Mouse (Mus musculus): ENCODE results near the gene Gm7361.
A peak's percentile ranks its signal among the peaks of the same experiment; 100 is the strongest.
"Not testable (repeated sequence)": the region's sequence is repeated elsewhere in the genome, so short reads cannot be mapped to it uniquely, and the experiment has no call there.

Gm7361 gene

DNA sequence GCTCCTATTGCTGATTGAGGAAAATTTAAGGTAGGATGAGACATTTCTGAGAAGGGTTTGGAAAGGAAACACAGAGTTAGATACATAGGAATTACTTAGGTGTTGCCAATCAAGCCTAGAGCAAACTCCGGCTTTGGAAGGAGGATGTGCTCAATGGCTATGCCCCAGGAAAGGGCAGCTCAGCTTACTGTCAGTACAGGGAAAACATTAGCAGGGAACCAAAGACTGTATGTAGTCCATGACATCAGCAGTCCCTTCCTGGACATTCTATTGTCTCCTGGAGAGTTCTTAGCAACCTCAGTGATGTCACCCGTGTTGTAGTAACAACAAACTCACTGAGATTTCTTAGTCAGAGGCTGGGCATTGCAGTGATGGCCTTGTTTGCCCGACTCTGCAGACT lies at the start of gene Gm7361:
Gm7361 (plus strand) TSS at position 301 of the 400 bp plus-strand sequence.
- ATAC-seq (ENCODE audit: insufficient number of reproducible peaks, low FRiP score, low TSS enrichment), result not testable (repeated sequence)

DNA sequence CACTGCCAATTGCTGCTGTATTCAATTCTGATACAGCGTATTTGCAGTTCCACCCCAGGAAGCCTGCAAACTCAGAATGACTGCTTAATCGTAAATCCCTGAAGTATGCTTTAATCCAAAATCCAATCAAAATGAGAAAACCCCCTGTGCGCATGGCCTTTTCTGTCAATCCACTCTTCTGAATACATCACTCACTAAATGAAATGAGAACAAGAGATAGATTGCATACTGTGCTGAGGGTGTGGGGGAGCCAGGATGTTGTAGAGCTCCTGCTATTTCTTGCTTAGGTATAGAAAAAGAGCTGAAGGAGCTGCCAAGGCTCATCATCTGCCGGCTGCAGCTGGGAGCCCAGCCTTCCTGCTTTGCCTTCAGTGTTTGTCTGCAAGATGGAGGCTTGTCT lies 46.5 kb upstream of the Gm7361 start:
- ATAC-seq (ENCODE audit: insufficient number of reproducible peaks, low FRiP score, low TSS enrichment), result no peak

DNA sequence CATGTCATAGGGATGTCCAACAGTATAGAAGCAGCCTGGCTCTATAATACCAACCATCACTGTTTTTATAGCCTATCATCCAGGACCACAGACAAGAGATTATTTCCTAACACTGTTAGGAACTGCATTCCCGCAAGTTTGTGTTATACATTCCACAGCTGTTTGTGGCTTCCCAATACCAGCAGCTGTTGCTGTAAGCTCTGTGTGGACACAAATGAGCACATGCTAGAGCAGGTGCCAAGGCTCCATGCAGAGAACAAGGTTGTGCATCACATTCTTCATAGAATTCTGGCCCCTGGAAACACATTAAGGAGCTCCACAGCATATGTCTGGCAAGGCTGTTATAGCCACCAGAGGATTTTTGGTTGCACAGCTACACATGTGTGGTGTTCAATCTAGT lies 35.4 kb upstream of the Gm7361 start:
- no peak for ATAC-seq (ENCODE audit: insufficient number of reproducible peaks, low FRiP score, low TSS enrichment)

DNA sequence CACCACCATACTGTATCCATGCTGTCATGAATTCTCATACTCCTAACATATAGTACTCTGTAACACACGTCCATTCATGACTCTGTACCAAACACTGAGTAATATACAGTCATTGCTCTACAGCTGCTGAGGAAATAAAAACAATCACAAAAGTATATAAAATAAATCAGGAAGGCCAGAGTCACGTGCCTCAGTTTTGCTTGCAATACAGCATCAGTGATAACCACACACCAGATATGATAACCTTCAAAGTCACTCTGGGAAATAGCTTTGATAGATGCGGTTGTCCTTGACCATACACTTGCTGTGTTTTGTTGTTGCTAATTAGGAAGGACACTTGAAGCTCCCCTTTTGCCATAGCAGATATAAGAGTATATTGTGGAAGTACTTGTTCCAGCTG lies 9.2 kb downstream of the Gm7361 start:
- not testable (repeated sequence) for ATAC-seq (ENCODE audit: insufficient number of reproducible peaks, low FRiP score, low TSS enrichment)

DNA sequence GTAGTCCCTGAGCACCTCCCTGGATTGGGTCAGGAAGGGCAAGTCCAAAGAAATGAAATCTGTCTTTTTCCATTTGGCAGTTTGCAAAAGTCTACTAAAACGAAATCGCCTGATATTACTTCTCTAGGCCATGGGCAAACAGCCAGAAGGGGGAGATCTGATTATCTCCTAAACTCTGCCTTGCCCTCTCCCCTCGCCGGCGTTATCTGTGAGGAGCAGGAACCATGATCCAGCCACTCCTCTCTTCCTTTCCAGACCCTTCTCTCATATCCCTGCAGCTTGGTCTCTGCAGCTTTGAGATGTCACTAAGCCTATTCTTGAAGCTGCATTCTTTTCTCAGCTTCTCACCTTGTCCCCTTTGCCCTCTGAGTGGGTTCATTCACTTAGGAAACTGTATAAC lies 22.9 kb downstream of the Gm7361 start:
- ATAC-seq (ENCODE audit: insufficient number of reproducible peaks, low FRiP score, low TSS enrichment), result no peak

DNA sequence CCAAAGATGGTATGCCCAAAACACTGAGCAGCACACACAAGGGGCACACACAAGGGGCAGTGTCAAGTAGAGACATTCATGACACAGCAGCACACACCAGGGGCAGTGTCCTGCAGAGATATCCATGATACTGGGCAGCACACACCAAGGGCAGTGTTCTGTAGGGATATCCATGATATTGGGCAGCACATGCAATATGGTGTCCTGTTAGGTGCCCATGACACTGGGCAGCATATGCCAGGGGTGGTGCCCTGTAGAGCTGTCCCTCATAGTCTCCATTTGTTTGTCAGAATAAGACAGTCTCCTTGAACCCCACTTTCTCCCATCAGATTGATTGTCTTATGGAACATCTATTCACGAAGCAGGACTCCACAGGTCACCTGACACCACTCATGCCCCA lies 24.2 kb downstream of the Gm7361 start:
- ATAC-seq (ENCODE audit: insufficient number of reproducible peaks, low FRiP score, low TSS enrichment), result 0 out of 2 replicates have a peak, but pooled peaks have one; percentile 6

DNA sequence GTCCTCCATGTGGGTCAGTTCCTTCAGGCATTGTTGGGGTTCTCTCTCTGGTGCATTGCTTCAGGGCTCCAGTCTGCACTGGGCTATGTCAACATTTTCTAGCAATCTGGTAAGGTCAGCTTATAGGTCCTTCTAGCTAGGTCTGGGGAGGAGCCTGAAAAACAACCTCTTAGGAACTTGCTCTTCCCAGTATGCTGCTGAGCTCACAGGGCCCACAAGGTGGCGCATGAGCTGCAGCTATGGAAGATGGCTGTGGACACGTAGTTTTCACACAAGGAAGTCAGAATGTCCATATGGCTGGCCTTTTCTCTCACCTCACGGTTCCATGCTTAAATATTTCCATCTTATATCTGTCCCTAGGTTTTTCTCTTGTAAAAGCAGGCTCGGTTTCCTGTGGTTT lies 24.8 kb downstream of the Gm7361 start:
- peak; percentile 89 for ATAC-seq (ENCODE audit: insufficient number of reproducible peaks, low FRiP score, low TSS enrichment)

DNA sequence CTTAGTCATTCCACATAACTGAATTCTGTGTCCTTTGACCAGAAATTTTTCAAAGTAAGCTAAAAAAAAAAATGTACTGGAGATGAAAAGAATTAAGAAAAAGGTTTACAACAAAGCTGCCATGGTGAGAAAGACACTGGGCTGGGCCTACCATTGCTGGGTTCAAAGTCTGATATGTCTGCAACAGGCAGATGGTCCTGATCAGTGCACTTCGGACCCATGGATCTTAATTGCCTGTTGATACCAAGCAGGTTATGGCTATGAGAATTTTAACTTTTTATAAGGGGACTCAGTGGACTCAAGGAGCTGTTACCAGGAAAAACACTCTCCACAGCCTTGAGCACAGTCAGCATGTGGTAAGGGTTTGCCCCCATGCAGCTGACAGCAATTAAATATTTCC lies 25.9 kb downstream of the Gm7361 start:
- ATAC-seq (ENCODE audit: insufficient number of reproducible peaks, low FRiP score, low TSS enrichment), result no peak

DNA sequence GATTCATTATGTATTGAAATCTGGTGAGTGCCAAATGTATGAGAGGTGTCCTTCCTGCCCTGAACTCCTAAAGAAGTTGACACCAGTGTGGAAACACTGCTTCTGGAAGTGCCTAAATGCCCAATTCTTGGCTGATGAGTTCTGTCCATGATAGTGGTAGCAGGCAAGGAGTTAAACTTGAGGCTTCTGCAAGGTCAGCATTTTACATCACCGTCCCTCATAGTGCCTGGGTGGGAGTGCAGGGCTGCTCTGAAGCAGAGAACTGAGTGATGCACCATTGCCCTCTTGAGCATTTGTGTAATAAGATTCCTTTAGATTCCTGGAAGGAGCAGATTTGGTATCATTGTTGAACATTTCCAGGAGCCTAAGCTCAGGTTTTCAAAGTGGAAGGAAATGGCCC lies 34.1 kb downstream of the Gm7361 start:
- no peak for ATAC-seq (ENCODE audit: insufficient number of reproducible peaks, low FRiP score, low TSS enrichment)

DNA sequence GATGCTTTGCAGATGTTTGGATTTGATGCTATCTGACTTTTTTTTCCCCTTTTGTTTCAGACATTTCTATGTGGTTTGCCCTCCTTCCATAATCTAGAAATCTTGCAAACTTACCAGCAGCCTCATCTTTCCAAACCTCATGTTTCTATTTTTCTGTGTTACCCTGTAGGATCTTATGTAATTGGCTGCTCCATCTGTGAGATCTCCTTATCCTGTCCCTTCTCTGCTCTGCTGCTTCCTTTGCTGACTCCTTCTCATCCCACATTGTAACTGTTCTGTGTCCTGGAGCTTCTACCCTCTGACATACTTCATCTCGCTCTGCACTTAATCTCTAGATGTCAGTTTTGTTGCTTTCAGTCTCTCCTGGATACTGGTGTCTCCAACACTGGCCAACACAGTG lies 35.8 kb downstream of the Gm7361 start:
- no peak for ATAC-seq (ENCODE audit: insufficient number of reproducible peaks, low FRiP score, low TSS enrichment)
